ENCODE assay signal across 9 mouse cellular contexts in genomic region chr4:134246719-134247258, GRCm38 (mm10). TPM values are rescaled to one million over a fixed set of nuclear protein-coding genes. Genes with fewer than 3 reads are reported as not detected.
DNase-seq lines count a peak whose midpoint lies in the region; ATAC-seq and TF ChIP-seq lines count a peak whose summit lies in the region.
"Had no signal": no experiment of that assay in that cellular context is flagged by ENCODE, and none has a peak within 500 bp of the region (broad histone marks: within the 10 kb centered on the region; RNA-seq: fewer than 3 reads in every experiment).

Gene Gm30191 (plus strand): TSS chr4:134246935.

- 77% methylated on average over 7 of the region's 7 CpGs for whole genome bisulfite sequencing in neural tube, embryonic 11.5 days
- 76% methylated on average over 7 of the region's 7 CpGs for WGBS in limb, embryonic 13.5 days
- 61% methylated on average over 7 of the region's 7 CpGs for whole genome bisulfite sequencing in stomach, postnatal 0 days

- TF ChIP-seq EP300 in stomach, postnatal 0 days (optimal IDR thresholded peaks at IDR 0.05), result no peak

- H3K27me3 ChIP-seq in erythroblast, embryonic 14.5 days (ENCODE audit: control insufficient read depth), result peaks cover 58% of the 10 kb centered on the region
- H3K27me3 ChIP-seq in neural tube, embryonic 11.5 days (ENCODE audit: control insufficient read depth, insufficient read depth, low read length), result peaks cover 18% of the 10 kb centered on the region
- H3K27me3 ChIP-seq in limb, embryonic 13.5 days, result peaks cover 57% of the 10 kb centered on the region
- peaks cover 6% of the 10 kb centered on the region; the same call in 1 of the 2 replicates for H3K27me3 ChIP-seq in stomach, postnatal 0 days (ENCODE audit: control insufficient read depth, insufficient read depth, low read length)

- peak within 1 kb of the TSS; percentile 97 for H3K4me2 ChIP-seq in neural tube, embryonic 11.5 days (ENCODE audit: low read depth)
- H3K4me2 ChIP-seq in limb, embryonic 13.5 days (replicated peaks), result peak within 1 kb of the TSS; percentile 90
- H3K4me2 ChIP-seq in stomach, postnatal 0 days (replicated peaks; ENCODE audit: low read depth), result peak within 1 kb of the TSS; percentile 96

- H3K4me3 ChIP-seq in erythroblast, embryonic 14.5 days (replicated peaks), result peak within 1 kb of the TSS; percentile 83
- H3K4me3 ChIP-seq in neural tube, embryonic 11.5 days (ENCODE audit: low read depth, low read length), result peak within 1 kb of the TSS; percentile 91
- H3K4me3 ChIP-seq in limb, embryonic 13.5 days, result peak within 1 kb of the TSS; percentile 86
- H3K4me3 ChIP-seq in stomach, postnatal 0 days (ENCODE audit: low read depth, low read length), result peak within 1 kb of the TSS; percentile 75; the same call in 1 of the 2 replicates

- H3K4me1 ChIP-seq in erythroblast, embryonic 14.5 days (ENCODE audit: control insufficient read depth), result peaks cover 42% of the 10 kb centered on the region
- H3K4me1 ChIP-seq in neural tube, embryonic 11.5 days (ENCODE audit: control insufficient read depth, insufficient read depth, low read length), result peaks cover 19% of the 10 kb centered on the region
- peaks cover 47% of the 10 kb centered on the region for H3K4me1 ChIP-seq in limb, embryonic 13.5 days
- peaks cover 5% of the 10 kb centered on the region; the same call in 1 of the 2 replicates for H3K4me1 ChIP-seq in stomach, postnatal 0 days (replicated peaks; ENCODE audit: control insufficient read depth, insufficient read depth)

- H3K9ac ChIP-seq in neural tube, embryonic 11.5 days (ENCODE audit: low read length), result peak within 1 kb of the TSS; percentile 48
- peak within 1 kb of the TSS; percentile 87 for H3K9ac ChIP-seq in limb, embryonic 13.5 days
- H3K9ac ChIP-seq in stomach, postnatal 0 days (ENCODE audit: low read length), result no peak within 1 kb of the TSS

- TF ChIP-seq CTCF in stomach, postnatal 0 days (IDR thresholded peaks at IDR 0.05; ENCODE audit: low read depth), result no peak

- peaks cover 3% of the 10 kb centered on the region; the same call in 1 of the 2 replicates for H3K9me3 ChIP-seq in erythroblast, embryonic 14.5 days (ENCODE audit: control insufficient read depth, low read length)
- no peaks in the 10 kb centered on the region for H3K9me3 ChIP-seq in neural tube, embryonic 11.5 days (ENCODE audit: control insufficient read depth, low read length)
- H3K9me3 ChIP-seq in limb, embryonic 13.5 days, result no peaks in the 10 kb centered on the region
- H3K9me3 ChIP-seq in stomach, postnatal 0 days (ENCODE audit: control insufficient read depth, low read length), result no peaks in the 10 kb centered on the region

- no peak for DNase-seq in neural tube, embryonic 11.5 days (ENCODE audit: low spot score)
- DNase-seq in neural tube, embryonic 10.5 days (ENCODE audit: extremely low spot score, low spot score), result no peak
- DNase-seq in stomach, postnatal 0 days (ENCODE audit: low spot score), result no peak
- DNase-seq in ovary, postnatal 14 days (ENCODE audit: low spot score), result no peak
- no peak for DNase-seq in adrenal gland, postnatal 4 days (ENCODE audit: low spot score in 2 of 2)
- DNase-seq: lung, postnatal 4 days had no signal

- no peak within 1 kb of the TSS for H3K27ac ChIP-seq in neural tube, embryonic 11.5 days (ENCODE audit: low read depth, low read length)
- no peak within 1 kb of the TSS for H3K27ac ChIP-seq in limb, embryonic 13.5 days
- no peak within 1 kb of the TSS for H3K27ac ChIP-seq in stomach, postnatal 0 days (replicated peaks)

- no peak for ATAC-seq in erythroblast, adult 5-6 weeks (replicated peaks; ENCODE audit: low FRiP score, poor library complexity, severe bottlenecking)
- ATAC-seq in neural tube, embryonic 11.5 days (ENCODE audit: insufficient read depth, low FRiP score, low TSS enrichment), result no peak
- no peak for ATAC-seq in limb, embryonic 13.5 days (ENCODE audit: low FRiP score, low read depth)
- ATAC-seq in stomach, postnatal 0 days (ENCODE audit: low FRiP score, low TSS enrichment), result no peak

- peaks cover 7% of the 10 kb centered on the region for H3K36me3 ChIP-seq in erythroblast, embryonic 14.5 days (ENCODE audit: control insufficient read depth)
- H3K36me3 ChIP-seq in neural tube, embryonic 11.5 days (ENCODE audit: control insufficient read depth, insufficient read depth, low read length), result no peaks in the 10 kb centered on the region
- 0 out of 2 replicates have a peak, but pooled peaks cover 4% of the 10 kb centered on the region for H3K36me3 ChIP-seq in limb, embryonic 13.5 days
- no peaks in the 10 kb centered on the region for H3K36me3 ChIP-seq in stomach, postnatal 0 days (ENCODE audit: control insufficient read depth, insufficient read depth, low read length)

RNA-seq across cellular contexts. Expression of gene Gm30191, which starts in this region (rescaled TPM):
- 0.06 TPM in 1 of 2 replicates, not detected in the other for polyA plus RNA-seq in erythroblast, embryonic 14.5 days (2012)
- not detected in 2 replicates for total RNA-seq in erythroblast, adult 5-6 weeks (2015; ENCODE audit: low replicate concordance)
- total RNA-seq in erythroblast, adult 5-6 weeks (2017; ENCODE audit: low replicate concordance), result not detected in 2 replicates
- not detected in 2 replicates for polyA plus RNA-seq in neural tube, embryonic 11.5 days (2014; fragmentation: Nextera tagmentation; extraction: Ambion mirVana)
- polyA plus RNA-seq in limb, embryonic 13.5 days (2015; fragmentation: Nextera tagmentation; extraction: Ambion mirVana), result not detected in 2 replicates
- not detected in 2 replicates for polyA plus RNA-seq in stomach, postnatal 0 days (2015; fragmentation: Nextera tagmentation; extraction: Ambion mirVana)
- total RNA-seq in adrenal gland, postnatal 4 days (2021), result not detected
